Comparison of ENCODE assay signal across 8 mouse cellular contexts in the genomic region with DNA sequence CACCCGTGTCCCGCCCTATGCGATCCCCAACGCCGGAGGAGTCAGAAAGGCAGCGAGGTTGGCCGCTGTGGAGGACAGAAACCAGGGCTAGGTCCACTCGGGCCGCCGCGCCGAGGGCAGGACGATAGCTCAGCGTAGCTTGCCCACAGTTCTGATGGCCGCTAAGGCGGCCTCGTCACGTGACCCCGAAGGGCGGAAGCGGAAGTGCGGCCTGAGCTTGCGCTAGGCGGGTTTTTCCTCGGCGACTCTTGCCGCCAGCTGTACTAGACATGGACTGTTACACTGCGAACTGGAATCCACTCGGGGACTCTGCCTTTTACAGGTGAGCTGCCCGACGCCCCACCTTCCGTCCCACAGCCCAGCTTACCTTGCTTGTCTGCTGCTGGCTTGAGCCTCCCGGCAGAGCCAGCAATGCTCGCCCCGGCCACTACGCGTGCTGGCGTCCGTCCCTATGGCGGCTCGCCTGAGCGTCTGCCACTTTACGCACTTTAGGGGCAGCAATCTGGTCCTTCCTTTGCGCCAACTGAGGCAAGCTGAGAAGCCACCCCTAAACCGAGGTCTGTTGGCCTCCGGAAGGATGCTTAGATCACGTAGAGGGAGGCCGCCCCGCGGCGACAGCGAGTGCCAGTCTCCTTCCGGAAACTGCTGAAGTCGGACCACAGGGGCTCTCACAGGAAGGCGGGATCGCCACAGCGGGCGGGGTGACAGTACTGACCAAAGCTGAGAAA. TPM values are rescaled to one million over a fixed set of nuclear protein-coding genes. Genes with fewer than 3 reads are reported as not detected.
DNase-seq lines count a peak whose midpoint lies in the region; ATAC-seq lines count a peak whose summit lies in the region.

Vps16 (plus strand) TSS at position 214 of the 728 bp plus-strand sequence.
Pced1a (minus strand) TSS at position 576 of the 728 bp plus-strand sequence.

- whole genome bisulfite sequencing in hindbrain, embryonic 12.5 days: 1% methylated on average over 58 of the region's 58 CpGs

- peaks cover 18% of the 10 kb centered on the region for H3K4me1 ChIP-seq in hindbrain, embryonic 12.5 days

- peak; percentile 93 for DNase-seq in NIH3T3 (ENCODE audit: low read depth)
- DNase-seq in cerebellum, postnatal 10 days: peak; percentile 96 to 97
- DNase-seq in frontal cortex, postnatal 10 days (ENCODE audit: low spot score in 2 of 2): peak; percentile 86 to 92
- DNase-seq in layer of hippocampus, postnatal 14 days (ENCODE audit: low spot score in 2 of 2): peak; percentile 93 to 95
- DNase-seq in lung, postnatal 14 days: peak; percentile 94
- DNase-seq in retina, adult 2 months (ENCODE audit: low read depth, low spot score): peak; percentile 83
- peak; percentile 90 to 91 for DNase-seq in thymus, postnatal 36 days

- peak within 1 kb of the TSS; percentile 62 for H3K4me2 ChIP-seq in hindbrain, embryonic 12.5 days (replicated peaks)

- no peaks in the 10 kb centered on the region for H3K27me3 ChIP-seq in hindbrain, embryonic 12.5 days

- no peaks in the 10 kb centered on the region for H3K9me3 ChIP-seq in hindbrain, embryonic 12.5 days (replicated peaks)

- peak within 1 kb of the TSS; percentile 90 for H3K27ac ChIP-seq in hindbrain, embryonic 12.5 days

- ATAC-seq in hindbrain, embryonic 12.5 days (ENCODE audit: low FRiP score): peak; percentile 96

- peak within 1 kb of the TSS; percentile 67 for H3K4me3 ChIP-seq in hindbrain, embryonic 12.5 days

- H3K36me3 ChIP-seq in hindbrain, embryonic 12.5 days: no peaks in the 10 kb centered on the region

- peak within 1 kb of the TSS; percentile 83 for H3K9ac ChIP-seq in hindbrain, embryonic 12.5 days

RNA-seq across cellular contexts. Expression of gene Vps16, which starts in this region (rescaled TPM):
- polyA plus RNA-seq in hindbrain, embryonic 12.5 days (2016; fragmentation: Nextera tagmentation; extraction: Ambion mirVana): 107 and 115 TPM in 2 replicates
- total RNA-seq in layer of hippocampus, postnatal 14 days (2021): 10 to 100 TPM; 85.3 to 87.5 TPM

RNA-seq across cellular contexts. Expression of gene Pced1a, which starts in this region (rescaled TPM):
- polyA plus RNA-seq in hindbrain, embryonic 12.5 days (2016; fragmentation: Nextera tagmentation; extraction: Ambion mirVana): 12.3 and 12.4 TPM in 2 replicates
- 10 to 100 TPM; 21.8 to 22.0 TPM for total RNA-seq in layer of hippocampus, postnatal 14 days (2021)

Comparison
In these comparisons a context has a peak if more than half of its experiments do, and no peak if none do; other contexts are left out.
1. Peak in every context shown above with its lines: DNase-seq, ATAC-seq, H3K4me3 ChIP-seq and H3K27ac ChIP-seq.